Mouse (Mus musculus): Measurements from ENCODE around the gene Map3k14. TPM values are rescaled to one million over a fixed set of nuclear protein-coding genes. Genes with fewer than 3 reads are reported as not detected.

Gene Map3k14
- polyA plus RNA-seq (2012; rRNA removed; ENCODE audit: low replicate concordance) = 18.7 and 28.6 TPM in 2 replicates

DNA sequence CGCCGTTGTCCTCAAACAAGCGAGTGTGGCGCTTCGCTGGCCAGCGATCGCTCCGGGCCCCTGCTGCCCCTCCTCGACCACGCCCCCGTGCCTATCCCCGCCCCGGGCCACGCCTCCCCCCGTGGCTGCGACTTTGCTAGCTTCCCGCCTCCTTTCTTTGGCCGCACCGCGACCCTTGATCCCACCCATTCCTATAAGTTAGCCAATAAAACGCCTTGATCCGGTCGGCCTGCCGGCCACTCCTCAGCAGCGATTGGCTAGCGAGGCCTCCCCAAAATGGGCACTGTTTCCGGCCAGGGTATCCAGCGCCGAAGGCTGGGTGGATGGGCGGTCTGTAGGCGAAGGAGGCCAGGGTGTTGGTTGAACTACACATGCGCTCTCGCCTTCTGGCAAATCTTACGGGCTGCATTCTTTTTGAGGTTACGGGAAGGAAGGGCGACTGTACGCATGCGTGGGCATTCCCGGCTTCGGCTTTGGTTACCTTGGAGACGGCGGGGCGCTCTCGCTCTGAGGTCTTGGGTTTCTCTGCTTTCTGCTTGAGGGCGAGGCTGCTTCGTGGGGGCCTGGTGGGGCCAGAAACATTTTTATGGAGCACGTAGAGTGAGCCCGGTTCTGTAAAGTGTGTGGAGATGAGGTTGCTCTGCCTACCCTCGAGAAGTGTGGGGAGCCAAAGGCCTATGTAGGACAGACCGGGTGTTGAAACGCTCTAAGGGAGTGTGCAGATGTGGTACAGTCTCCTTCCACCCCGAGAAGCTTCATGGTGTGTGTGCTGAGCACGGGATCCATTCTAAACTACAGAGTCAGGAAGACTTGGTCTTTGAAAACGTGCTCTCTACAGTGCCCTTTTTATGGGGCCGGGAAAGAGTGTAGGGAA lies at the start of gene Map3k14:
Map3k14 (minus strand) TSS at position 127 of the 874 bp plus-strand sequence.

DNA sequence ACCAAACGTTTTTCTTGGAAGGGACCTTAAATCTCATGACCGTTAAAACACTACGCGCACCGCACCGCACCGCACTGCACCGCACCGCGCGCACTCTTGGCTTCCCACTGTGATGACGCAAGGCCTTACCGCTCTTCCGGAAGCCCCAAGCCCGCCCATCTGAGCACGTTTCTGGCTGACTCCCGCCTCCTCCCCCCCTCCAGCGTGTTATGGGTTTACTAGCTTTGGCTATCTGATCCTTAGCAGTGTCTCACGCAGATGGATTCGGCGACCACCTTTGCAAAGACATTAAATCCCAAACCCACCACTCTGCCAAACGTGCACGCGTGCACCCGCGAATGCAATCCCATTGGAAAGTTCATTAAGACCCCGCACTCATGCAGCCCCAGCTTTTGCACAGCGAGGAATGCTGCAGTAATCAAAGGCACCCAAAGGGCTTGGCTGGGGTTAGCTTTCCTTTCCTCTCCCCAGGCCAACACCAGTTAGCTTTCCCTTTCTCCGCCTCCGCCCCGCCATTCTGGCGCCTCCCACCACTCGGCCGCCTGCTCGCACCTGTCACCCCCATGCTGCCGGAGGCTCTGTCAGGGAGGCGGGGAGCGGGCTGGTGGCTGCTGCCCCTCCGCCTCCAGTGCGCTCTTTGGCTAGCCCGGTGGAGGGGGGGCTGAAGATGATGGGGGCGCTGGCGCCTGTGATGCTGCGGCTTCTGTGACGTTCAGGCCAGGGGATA lies 49.3 kb downstream of the Map3k14 start, which contains the start of gene Spata32:
Spata32 (minus strand) TSS at position 643 of the 727 bp plus-strand sequence.

DNA sequence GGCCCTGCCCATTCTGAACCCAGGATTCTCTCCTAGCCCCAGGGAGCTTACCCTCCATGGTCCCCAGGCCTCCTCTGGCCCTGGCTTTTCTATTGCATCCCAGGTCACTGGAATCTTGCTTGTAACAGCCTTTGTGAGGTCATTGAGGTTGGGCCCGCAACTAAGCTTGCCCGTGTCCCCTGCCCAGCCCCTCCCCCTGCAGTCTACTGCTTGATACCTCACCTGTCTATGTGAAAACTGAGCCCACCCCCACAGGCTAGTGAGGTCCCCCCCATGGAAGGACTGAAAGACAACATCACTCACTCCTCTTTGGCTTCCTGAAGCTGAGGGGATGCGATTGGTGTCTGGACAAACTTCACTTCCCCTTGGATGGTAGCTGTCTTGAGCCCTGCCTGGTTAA lies 58.8 kb downstream of the Map3k14 start, which contains the start of gene 1700023F06Rik:
1700023F06Rik (minus strand) TSS at position 101 of the 400 bp plus-strand sequence.

DNA sequence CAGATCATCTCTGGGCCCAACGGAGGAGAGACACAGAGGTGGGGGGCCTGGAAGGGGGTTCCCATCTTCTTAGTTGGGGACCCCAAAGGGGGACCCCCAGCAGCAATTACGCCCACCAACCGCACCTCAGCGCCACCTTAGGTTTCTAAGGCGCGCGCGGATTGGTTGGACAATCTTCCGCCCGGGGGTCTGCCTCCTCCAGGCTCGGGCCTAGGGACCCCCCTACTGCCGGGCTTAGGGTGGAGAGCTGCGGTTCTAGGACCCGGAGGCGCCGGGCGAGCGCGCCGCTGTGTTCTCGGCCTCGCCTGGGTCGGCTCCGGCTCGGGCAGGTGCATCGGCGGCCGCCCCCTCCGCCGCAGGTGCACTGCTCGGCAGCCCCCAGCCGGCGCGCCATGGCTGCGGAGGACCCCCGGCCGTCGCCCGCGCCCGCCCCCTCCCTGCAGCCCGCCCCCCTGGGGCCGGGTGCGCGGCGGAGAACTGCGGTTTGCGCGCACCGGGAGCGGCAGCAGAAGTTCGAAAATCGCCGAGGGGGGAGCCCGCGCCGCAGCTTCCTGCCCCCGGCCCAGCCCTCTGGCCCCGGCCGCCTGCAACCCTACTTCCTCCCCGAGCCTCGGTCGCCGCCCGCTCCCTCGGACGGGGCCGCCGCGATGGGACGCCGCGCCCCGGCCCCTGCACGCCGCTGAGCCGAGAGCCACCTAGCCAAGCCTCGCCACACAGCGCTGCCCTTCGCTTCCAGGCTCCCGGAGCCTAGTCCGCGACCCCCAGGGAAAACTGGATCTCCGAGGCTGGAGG lies 96.6 kb downstream of the Map3k14 start, which contains the start of gene Fmnl1:
Fmnl1 (plus strand) TSS at position 614 of the 792 bp plus-strand sequence.

Other genes with a start within 250 kb of the Map3k14 start
- 32.0 and 53.6 TPM in 2 replicates for gene Nmt1, start 239.3 kb downstream of the Map3k14 start, polyA plus RNA-seq (2012; rRNA removed; ENCODE audit: low replicate concordance)
- 76.9 and 78.1 TPM in 2 replicates for gene Dcakd, start 239.1 kb downstream of the Map3k14 start, polyA plus RNA-seq (2012; rRNA removed; ENCODE audit: low replicate concordance)
- gene Plcd3, start 165.8 kb downstream of the Map3k14 start, polyA plus RNA-seq (2012; rRNA removed; ENCODE audit: low replicate concordance) = 27.0 and 29.3 TPM in 2 replicates
- 85.8 and 135 TPM in 2 replicates for gene Acbd4, start 165.8 kb downstream of the Map3k14 start, polyA plus RNA-seq (2012; rRNA removed; ENCODE audit: low replicate concordance)
- gene Hexim1, start 151.2 kb downstream of the Map3k14 start, polyA plus RNA-seq (2012; rRNA removed; ENCODE audit: low replicate concordance) = 13.3 and 18.0 TPM in 2 replicates
- 5.1 and 6.1 TPM in 2 replicates for gene Hexim2, start 135.0 kb downstream of the Map3k14 start, polyA plus RNA-seq (2012; rRNA removed; ENCODE audit: low replicate concordance)
- gene Fmnl1, start 96.4 kb downstream of the Map3k14 start, polyA plus RNA-seq (2012; rRNA removed; ENCODE audit: low replicate concordance) = 48.8 and 86.1 TPM in 2 replicates
- 0.83 and 2.0 TPM in 2 replicates for gene 1700023F06Rik, start 58.9 kb downstream of the Map3k14 start, polyA plus RNA-seq (2012; rRNA removed; ENCODE audit: low replicate concordance)
- not detected in 2 replicates for gene Spata32, start 49.0 kb downstream of the Map3k14 start, polyA plus RNA-seq (2012; rRNA removed; ENCODE audit: low replicate concordance)
- 36.0 and 79.3 TPM in 2 replicates for gene Arhgap27, start 96.2 kb upstream of the Map3k14 start, polyA plus RNA-seq (2012; rRNA removed; ENCODE audit: low replicate concordance)
- gene Plekhm1, start 145.2 kb upstream of the Map3k14 start, polyA plus RNA-seq (2012; rRNA removed; ENCODE audit: low replicate concordance) = 34.5 TPM in 2 replicates
- not detected in 2 replicates for gene Lrrc37a, start 237.1 kb upstream of the Map3k14 start, polyA plus RNA-seq (2012; rRNA removed; ENCODE audit: low replicate concordance)

All from mammary gland, adult 2 months (tissue).